Mouse (Mus musculus): ENCODE measurements around the gene Kcnd3. TPM values are rescaled to one million over a fixed set of nuclear protein-coding genes. Genes with fewer than 3 reads are reported as not detected.
A peak's percentile ranks its signal among the peaks of the same experiment; 100 is the strongest.
"Not testable (repeated sequence)": the region's sequence is repeated elsewhere in the genome, so short reads cannot be mapped to it uniquely, and the experiment has no call there.

Gene Kcnd3
- total RNA-seq, 2 experiments from 2014 or later: 61.6 to 63.9 TPM

GRCm38 (mm10) chr3:105695476-105696386 lies 243.6 kb downstream of the Kcnd3 start:
- no peak for DNase-seq (ENCODE audit: low spot score in 2 of 2)

DNA sequence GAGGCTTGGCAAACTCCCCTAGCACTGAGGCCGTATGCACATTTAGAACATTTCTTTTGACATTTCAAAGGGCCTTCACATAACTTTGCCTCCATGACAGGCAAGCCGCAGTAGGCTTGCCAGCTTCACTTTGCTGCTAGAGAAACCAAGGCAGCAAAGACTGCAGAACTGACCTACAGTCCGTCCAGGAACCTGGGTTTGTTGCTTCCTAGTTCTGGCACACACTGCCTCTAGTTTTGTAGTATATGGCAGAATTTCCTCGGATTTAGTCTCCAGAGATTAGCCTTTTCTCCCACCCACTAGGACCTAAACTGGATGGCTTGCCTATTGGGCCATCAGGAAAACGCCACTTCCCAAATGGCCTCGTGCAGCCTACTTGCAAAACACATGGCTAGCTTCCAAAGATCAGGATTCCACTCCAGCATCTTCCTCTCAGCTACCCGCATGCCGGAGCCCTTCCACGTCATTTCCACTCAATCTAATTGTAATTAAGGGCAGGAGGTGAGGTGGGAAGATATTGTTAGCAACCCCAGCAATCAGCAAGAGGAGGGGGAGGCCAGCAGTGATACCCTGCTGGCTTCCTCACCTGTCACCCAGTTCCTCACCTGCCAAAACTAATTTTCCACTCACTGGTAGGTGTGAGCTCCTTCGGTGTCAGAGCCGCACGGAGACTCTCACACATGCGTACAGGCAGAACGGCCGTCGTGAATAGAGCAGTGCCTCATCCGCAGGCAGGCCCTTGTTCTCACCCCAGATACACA lies 244.4 kb downstream of the Kcnd3 start:
- DNase-seq (ENCODE audit: low spot score in 2 of 2): no peak

- no peak for DNase-seq (ENCODE audit: low spot score in 2 of 2)
These were observed 245.0 kb downstream of the Kcnd3 start for GRCm38 (mm10) chr3:105697148-105697441.

GRCm38 (mm10) chr3:105698311-105698710 lies 246.2 kb downstream of the Kcnd3 start:
- DNase-seq (ENCODE audit: low spot score in 2 of 2): no peak

DNA sequence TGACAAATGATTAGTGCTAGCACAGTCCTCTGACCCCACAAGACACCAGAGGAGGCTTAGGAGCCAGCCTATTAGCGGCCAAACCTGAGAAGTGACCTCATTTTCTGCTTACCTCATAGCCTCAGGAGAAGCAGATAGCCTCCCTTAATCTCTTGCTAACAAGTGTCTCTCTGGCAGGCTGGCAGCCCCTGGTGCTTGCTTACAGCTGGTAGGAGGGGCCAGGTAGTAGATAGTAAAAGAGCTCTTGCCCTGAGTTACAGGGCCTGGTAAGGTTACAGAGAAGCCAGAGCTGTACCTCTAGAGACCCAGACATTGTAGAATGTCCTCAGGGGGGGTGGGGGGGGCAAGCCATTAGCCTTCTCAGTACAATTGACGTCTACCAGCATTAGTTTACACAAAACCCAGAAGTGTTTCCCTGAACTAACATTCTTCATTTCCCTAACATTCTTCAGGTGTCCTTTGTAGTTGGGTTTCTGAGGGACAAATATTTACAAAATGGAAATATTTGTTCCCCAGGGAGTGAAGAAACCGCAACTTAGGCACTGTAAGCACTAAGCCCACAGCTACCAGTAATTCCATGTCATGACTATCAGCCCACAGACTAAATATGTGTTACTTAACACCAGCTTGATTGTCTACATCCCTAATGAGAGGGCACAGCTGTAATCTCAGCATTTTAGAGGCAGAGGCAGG lies 247.3 kb downstream of the Kcnd3 start:
- no peak for DNase-seq (ENCODE audit: low spot score in 2 of 2)

DNA sequence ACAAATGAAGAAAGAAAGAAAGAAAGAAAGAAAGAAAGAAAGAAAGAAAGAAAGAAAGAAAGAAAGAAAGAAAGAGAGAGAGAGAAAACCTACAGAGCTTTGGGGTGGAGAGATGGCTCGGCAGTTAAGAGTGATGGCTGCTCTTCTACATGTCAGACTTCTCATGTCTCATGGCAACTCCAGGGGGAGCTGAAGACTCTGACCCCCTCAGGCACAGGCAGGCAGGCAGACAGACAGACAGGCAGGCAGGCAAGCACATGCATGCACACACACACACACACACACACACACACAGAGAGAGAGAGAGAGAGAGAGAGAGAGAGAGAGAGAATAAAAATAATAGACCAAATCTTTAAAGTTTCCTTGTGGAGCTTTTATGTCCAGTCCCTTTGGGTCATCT lies 248.7 kb downstream of the Kcnd3 start:
- not testable (repeated sequence) for DNase-seq (ENCODE audit: low spot score in 2 of 2)

- no peak for DNase-seq (ENCODE audit: low spot score in 2 of 2)
These were observed 249.3 kb downstream of the Kcnd3 start for GRCm38 (mm10) chr3:105701399-105701798.

GRCm38 (mm10) chr3:105703571-105703970 lies 251.4 kb downstream of the Kcnd3 start:
- DNase-seq (ENCODE audit: low spot score in 2 of 2): no peak

DNA sequence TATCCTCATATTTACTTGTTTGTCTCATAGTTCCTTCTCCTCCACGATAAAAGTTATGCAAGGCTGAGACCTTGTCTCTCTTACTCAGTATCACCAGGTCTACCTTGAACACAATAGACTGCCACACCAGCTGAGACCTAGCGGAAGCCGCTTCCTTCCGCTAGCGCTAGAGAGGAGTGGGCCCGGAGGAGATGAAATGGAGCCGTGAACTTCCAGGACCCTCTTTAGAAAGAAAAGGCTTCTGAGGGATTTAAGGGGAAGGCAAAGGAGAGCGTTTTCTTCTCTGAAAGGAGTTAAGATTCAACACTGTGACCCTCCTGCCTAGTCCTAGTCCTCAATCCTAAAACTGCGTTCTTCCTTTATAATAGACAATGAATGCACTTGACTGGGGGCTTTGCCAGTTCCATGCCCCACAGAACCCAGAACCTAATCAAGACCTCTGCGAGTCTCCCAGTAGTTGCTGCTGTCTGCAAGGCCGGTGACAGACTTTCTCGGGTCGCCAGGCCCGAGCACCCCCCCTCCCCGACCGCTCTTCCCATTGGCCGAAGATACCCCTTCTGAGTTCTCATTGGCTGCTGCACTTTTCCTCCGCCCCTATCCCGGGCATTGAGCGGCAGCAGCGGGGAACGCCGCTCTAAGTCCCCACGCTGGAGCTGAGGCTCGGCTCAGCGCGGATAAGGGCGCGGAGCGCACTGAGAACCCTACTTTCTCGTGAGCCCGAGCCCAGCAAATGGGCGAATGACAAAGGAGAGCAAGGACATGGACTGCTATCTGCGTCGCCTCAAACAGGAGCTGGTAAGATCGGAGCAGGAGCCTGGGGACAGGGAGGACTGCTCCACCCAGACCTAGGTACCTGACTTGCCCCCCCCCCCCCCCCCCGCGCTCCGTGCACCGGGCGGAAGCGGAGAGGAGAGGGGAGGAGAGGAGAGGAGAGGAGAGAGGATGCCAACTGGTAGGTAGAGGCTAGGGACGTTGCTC lies 252.2 kb downstream of the Kcnd3 start, which contains the start of gene Inka2:
TSS of gene Inka2 (plus strand) at position 569 of the 978 bp plus-strand sequence.
- peak; percentile 83 to 90 for DNase-seq (ENCODE audit: low spot score in 2 of 2)

DNA sequence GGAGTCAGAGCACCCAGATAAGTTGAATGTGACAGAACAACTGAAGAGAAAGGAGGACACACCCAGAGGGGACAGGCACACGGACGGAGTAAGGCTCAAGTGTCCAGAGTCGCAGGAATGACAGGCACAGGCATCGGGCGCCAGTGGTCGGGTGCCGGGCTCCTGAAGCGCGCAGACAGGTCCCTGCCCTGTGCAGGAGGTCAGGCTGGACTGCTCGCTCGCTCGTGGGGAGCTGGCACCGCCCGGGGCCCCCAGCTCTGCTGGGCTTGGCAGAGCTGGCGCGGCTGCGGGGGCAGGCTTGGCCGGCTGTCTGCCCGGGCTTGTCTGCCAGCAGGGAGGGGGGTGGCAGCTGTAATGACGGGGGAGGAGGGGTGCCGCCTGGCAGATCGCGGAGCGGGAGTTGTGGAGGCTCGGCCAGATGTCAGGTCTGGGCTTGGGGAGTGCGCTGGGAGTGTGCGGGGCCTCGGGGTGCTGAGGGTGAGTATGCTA lies 253.0 kb downstream of the Kcnd3 start:
- DNase-seq (ENCODE audit: low spot score in 2 of 2): peak; percentile 87 to 93

DNA sequence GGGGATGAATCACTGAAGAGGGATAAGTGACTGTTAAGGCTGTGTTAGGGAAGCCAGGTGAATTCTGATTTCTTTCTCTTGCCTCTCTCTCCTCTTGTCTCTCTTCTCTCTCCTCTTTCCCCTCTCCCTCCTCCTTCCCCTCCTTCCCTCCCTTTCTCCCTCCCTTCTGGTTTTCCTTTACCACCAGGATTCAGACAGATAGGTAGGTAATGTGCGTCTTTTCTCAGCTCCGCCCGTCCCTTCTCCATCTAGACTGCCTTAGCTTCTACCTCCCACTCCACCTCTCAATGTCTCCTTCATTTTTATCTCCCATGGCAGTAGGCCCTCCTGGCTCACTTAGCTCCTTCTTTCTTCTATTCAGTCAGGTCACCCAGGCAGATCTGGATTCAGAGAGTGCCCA lies 253.4 kb downstream of the Kcnd3 start:
- no peak for DNase-seq (ENCODE audit: low spot score in 2 of 2)

DNA sequence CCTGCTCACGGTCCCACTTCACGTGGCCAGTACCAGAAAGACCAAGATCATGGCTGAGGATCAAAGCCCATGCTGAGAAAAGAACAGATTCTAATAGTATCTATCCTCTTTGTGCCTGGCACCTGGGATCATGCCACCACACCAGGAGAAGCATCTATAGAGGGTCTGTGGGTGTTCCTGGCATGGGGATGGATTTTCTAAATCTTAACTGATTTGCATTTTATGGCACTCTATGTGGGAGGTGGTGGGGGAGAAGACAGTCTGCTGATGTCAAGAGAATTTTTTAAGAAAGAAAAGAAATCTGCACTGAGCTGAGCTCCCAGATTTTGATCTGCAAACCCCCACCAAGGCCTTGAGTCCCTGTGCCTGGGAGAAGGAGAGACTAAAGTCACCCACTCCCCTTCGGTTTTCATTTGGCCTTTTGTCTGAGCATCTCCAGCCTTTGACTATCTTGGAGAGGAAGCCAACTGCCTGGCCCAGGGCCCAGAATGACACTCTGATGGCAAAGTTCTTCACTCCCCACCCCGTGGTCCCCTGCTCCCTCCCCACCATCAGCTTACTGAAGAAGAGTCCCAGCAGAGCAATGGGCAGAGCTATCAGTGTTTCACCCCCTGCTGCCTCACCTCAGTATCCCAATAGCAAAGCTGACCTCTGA lies 254.4 kb downstream of the Kcnd3 start:
- peak in 1 of 2 experiments; percentile 73 for DNase-seq (ENCODE audit: low spot score in 2 of 2)

- DNase-seq (ENCODE audit: low spot score in 2 of 2): no peak
These were observed 255.5 kb downstream of the Kcnd3 start for GRCm38 (mm10) chr3:105707590-105707989.

DNA sequence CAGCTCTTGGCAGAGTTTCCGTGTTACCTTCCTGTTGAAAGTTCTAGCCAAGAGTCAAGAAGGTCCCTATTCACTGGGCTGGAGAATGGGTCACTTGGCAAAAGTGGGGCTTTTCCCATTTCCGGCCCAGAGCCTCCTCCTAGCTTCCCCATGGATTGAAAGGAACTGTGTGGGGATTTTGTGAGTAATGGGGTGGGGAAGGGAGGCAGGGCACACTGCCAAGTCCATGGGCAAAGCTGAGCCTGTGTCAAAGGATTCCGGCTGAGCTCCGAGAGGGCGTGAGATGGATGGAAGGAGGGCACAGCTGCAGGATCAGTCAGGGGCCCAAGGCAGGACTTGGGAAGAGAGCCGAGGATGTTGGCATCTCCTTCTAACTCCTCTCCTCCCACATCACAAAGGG lies 258.1 kb downstream of the Kcnd3 start:
- DNase-seq (ENCODE audit: low spot score in 2 of 2): no peak

DNA sequence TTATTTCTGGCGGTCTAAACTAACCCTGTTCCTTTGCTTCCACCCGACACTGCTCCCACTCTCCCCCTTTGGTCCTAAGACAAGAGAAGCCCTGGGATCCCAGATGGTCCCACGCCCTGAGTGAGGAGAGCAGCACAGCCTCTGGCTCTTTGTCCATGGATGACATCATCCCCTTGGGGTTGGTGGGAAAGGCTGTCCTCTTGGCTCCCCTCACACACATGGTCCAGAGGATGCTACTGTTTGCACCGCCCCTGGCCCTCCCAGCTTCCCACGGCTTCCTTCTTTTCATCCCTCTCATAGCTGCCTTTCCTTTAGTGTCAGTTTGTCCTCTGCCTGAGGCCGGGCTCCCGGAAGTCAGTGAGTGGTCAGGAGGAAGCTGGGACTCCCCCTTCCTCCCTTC lies 259.6 kb downstream of the Kcnd3 start:
- no peak for DNase-seq (ENCODE audit: low spot score in 2 of 2)

GRCm38 (mm10) chr3:105712827-105713226 lies 260.7 kb downstream of the Kcnd3 start:
- DNase-seq (ENCODE audit: low spot score in 2 of 2): no peak

DNA sequence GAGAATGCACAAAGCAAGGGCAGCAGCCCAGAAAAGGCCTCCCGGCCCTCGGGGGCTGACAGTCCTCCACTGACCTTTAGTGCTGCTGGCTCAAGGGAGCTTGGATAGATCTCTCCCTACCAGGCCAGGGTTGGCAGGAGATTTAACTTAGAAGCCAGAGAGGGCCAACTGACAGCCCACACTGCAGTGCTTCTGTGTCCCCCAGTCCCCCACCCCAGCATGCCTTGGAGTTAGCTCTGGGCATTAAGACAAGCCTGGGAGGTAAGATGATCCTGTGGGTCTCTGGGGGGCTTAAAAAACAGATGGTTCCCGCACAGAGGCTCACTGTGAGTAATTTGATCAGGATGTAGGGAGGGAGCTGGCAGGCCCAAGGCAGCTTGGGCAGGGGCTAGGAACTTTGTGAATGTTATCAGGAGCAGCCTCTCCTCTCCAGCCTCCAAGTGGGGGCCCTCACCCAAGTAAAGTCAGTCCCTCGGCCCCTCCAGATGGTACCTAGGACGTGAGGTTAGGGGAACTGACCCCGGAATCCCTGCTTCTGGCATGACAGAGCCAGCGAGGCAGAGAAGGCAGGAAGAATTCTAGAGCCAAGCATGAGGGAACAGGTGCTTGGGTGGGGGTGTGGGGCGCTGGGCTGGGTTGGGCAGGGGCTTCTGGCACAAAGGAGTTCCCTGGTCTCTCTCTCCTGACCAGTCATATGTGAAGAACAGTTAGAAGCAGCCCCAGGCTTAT lies 262.1 kb downstream of the Kcnd3 start:
- no peak for DNase-seq (ENCODE audit: low spot score in 2 of 2)

GRCm38 (mm10) chr3:105714820-105715167 lies 262.7 kb downstream of the Kcnd3 start:
- DNase-seq (ENCODE audit: low spot score in 2 of 2): no peak

DNA sequence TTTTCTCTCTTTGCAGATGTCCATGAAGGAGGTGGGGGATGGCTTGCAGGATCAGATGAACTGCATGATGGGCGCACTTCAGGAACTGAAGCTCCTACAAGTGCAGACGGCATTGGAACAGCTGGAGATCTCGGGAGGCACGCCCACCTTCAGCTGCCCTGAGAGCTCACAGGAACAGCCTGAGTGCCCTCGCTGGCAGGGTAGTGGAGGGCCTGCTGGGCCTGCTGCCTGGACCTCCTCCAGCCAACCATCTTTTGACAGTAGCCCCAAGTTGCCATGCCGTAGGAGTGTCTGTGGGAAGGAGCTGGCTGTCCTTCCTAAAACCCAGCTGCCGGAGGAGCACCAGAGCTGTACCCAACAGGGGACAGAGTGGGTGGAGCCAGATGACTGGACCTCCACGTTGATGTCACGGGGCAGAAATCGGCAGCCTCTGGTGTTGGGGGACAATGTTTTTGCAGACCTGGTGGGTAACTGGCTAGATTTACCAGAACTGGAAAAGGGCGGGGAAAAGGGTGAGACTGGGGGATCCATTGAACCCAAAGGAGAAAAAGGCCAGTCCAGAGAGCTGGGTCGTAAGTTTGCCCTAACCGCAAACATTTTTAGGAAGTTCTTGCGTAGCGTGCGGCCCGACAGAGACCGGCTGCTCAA lies 264.3 kb downstream of the Kcnd3 start:
- no peak for DNase-seq (ENCODE audit: low spot score in 2 of 2)
